Mouse (Mus musculus) stomach, postnatal 0 days (tissue): ENCODE results near the gene Pink1.

Experiments
- CTCF ChIP-seq: IDR thresholded peaks from 2 replicates; pipeline ENCODE4 v1.5.1; 2016; ENCODE audit warnings: antibody characterized with exemption, low read depth, mild to moderate bottlenecking, moderate library complexity
- EP300 ChIP-seq: optimal IDR thresholded peaks from 2 replicates; pipeline ENCODE3; 2016; ENCODE audit warnings: antibody characterized with exemption

GRCm38 (mm10) chr4:138333135-138333534 lies 7.0 kb upstream of the Pink1 start:
- no peak for TF ChIP-seq CTCF
- TF ChIP-seq EP300 = no peak
